20 mouse cellular contexts compared by ENCODE assay signal in genomic region chr11:115606733-115607132, GRCm38 (mm10).
"Had no signal": no experiment of that assay in that cellular context is flagged by ENCODE, and none has a peak within 500 bp of the region (broad histone marks: within the 10 kb centered on the region; RNA-seq: fewer than 3 reads in every experiment).

No protein-coding gene starts in this region.

- H3K27ac ChIP-seq: lung, embryonic 15.5 days; macrophage; midbrain, embryonic 13.5 days; midbrain, embryonic 15.5 days; neural tube, embryonic 12.5 days had no signal

- H3K4me2 ChIP-seq: lung, embryonic 15.5 days; midbrain, embryonic 11.5 days; midbrain, embryonic 13.5 days; midbrain, embryonic 15.5 days; neural tube, embryonic 12.5 days had no signal

- H3K9me3 ChIP-seq: lung, embryonic 15.5 days; megakaryocyte, embryonic 14.5 days; midbrain, embryonic 13.5 days; midbrain, embryonic 15.5 days; neural tube, embryonic 12.5 days had no signal

- H3K27me3 ChIP-seq: lung, embryonic 15.5 days; megakaryocyte, embryonic 14.5 days; neural tube, embryonic 12.5 days had no signal

- ATAC-seq: liver, postnatal 0 days; lung, postnatal 0 days; midbrain, embryonic 13.5 days; midbrain, embryonic 15.5 days had no signal

- H3K9ac ChIP-seq: liver, postnatal 0 days; lung, embryonic 15.5 days; midbrain, embryonic 13.5 days; midbrain, embryonic 15.5 days; neural tube, embryonic 12.5 days had no signal

- DNase-seq: liver, postnatal 0 days; lung, adult 2 months; lung, postnatal 14 days; lung, postnatal 36 days; retina, postnatal 1 day; right cerebral cortex, adult 18-20 months; right cerebral cortex, postnatal 25 days; right cerebral cortex, postnatal 4 days; spleen, adult 18-20 months; thymus, adult 18-20 months; thymus, postnatal 14 days; thymus, postnatal 36 days had no signal

- H3K4me3 ChIP-seq: lung, embryonic 15.5 days; megakaryocyte, embryonic 14.5 days; midbrain, embryonic 13.5 days; midbrain, embryonic 15.5 days; neural tube, embryonic 12.5 days had no signal
